Mouse (Mus musculus): ENCODE data around the gene Lrmda.

Gene Lrmda

GRCm38 (mm10) chr14:22228253-22228968 is 208.9 kb downstream of the Lrmda start:
- no peak for DNase-seq (ENCODE audit: low spot score in 2 of 2)

DNA sequence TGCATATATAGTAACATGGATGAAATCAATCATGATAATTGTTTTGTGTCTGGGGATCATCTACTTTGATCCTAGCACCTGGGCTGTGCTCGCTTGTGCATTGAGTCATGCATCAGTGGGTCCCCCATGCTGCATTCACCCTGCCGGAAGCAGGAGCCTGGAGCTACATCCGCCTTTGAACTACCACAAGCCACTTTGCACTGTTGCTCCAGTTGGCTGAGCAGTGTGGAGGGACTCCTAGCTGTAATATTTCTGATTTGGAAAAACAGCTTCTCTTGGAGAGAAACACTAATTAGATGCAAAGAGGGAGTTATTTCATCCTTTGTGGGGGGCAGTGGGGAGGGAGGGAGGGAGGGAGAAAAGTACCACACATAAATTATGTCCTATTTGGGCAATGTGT is 220.8 kb downstream of the Lrmda start:
- DNase-seq (ENCODE audit: low spot score in 2 of 2), result no peak

DNA sequence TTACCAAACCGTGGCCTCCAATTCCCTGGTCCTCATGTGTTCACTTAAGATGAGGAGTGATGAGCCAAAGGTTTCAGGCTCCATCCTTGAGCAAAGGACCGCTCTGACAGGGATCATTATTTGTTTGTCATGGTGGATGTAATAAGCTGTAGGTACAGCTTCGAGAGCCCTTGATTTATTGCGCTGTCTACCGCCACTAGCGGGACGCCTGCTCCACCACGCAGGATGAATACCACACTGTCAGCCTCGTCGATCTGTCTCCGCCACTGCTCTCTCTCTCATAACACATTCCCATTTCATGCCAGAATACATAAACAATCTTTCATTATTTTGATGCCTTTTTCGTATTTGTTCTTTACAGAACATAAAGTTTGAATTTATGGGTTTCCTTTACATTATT is 235.9 kb downstream of the Lrmda start:
- no peak for DNase-seq (ENCODE audit: low spot score in 2 of 2)

- DNase-seq (ENCODE audit: low spot score in 2 of 2), result no peak
Observed at GRCm38 (mm10) chr14:22256274-22256673, 236.8 kb downstream of the Lrmda start.

DNA sequence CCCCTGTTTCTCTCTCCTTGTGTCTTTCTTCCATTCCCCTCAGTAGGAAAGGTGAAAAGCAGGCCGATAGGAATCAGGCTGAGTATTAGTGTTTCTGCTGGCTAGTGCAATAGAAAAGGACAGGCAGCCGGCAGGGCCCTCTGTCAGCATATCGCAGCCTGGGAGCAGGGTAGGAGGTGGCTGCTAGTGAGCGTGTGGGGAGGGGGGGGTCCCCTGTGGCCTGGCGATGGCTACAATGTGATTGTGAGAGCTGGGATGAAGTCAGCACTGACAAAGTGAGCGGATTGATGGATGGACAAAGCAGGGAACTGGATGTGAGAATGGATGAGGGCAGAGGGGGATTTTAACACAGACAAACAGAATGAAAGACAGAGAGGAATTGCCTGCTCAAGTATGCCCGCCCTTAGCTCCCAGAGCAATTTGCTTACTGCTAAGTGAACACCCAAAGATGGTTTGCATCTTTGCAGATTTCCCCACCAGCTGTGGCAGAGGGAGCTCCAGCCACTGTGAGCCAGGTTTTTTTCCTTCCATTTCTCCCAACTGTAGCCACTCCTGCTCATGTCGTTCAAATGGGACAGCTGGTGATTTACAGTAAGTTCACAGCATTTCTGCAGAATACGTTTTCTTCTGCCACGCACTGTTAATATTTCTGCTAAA is 240.0 kb downstream of the Lrmda start:
- DNase-seq (ENCODE audit: low spot score in 2 of 2), result no peak

GRCm38 (mm10) chr14:22260033-22260419 is 240.5 kb downstream of the Lrmda start:
- no peak for DNase-seq (ENCODE audit: low spot score in 2 of 2)

DNA sequence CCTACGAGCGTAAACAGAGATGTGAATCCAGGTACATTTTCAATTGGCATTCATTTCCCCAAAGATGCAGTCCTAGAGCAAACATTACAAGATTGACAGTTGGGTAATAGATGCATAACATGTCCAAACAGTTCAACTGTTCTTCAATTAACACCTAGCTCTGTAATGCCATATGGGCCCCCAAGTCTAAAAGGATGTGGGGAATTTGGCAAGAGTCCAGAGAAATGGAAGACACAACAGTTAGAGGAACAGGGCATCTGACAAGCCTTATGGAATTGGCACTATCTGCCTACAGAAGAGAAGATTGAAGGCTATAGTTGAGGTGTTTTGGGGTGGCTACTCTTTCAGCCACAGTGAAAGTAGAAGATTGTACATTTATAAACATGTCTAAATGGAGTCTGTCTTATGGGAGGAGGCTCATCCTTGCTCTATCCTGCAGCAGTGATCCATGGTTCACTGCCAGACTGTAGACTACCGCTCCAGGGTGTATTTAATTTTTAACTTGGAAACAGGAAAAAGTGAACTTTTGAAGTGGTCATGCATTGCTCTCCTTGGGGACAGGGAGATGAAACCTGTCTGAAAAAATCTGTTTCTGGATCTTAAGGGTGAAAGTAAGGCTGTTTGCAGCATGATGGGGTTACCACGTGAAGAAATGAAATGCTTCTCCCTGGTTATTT is 245.9 kb downstream of the Lrmda start:
- no peak for DNase-seq (ENCODE audit: low spot score in 2 of 2)

DNA sequence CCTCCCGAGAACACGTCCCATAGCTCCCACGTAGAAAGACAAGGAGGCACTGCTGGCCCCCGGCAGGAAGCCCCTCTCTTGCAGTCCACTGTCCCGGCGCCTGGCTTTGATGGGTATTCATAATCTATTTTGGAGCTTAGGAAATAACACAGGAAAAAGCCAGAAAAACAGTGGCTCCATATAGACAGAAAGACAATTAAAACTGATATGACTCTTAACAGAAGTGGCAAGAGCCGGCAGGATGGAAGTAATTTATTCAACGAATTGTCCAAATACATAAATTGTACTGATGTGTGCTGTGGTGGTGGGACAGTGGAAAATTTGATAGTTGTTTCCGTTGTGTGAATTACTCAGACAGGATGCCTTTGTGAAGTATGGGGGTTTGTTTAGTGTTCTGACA is 250.3 kb downstream of the Lrmda start:
- no peak for DNase-seq (ENCODE audit: low spot score in 2 of 2)

DNA sequence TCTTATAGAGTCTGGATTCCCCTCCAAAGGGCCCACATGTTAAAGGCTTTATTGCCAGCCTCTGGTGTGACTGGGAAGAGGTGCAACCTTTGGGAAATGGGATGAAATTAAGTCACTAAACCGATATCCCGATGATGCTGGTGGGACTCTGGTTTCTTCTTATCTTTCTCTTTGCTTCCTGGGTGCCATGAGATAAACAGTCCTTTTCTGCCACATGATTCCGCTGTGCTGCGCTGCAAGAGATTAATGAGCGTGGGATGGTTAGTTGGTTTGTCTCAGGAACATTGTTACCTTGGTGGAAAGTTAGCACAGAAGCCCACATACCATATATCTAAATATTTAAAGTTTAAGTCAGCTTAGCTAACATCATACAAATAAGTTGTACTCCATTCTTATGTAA is 258.5 kb downstream of the Lrmda start:
- no peak for DNase-seq (ENCODE audit: low spot score in 2 of 2)

- no peak for DNase-seq (ENCODE audit: low spot score in 2 of 2)
Observed at GRCm38 (mm10) chr14:22279591-22279990, 260.1 kb downstream of the Lrmda start.

DNA sequence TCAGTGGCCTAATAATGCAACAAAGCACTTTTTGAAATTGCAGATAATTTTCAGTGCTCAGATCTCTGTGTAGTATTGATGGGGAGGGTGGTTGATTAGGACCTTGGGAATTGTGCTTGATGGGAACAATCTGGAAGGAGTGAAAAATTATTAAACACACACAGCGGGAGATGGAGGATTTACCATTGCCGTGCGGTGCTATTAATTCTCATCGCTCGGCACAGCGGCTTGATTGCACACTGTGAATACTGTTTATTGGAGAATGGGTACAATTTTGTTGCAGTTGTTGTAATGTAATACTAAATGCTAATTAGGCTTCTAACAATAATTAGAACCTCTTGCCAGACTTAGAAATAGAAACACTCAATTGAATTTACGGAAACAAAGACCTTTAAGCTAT is 262.1 kb downstream of the Lrmda start:
- DNase-seq (ENCODE audit: low spot score in 2 of 2), result no peak

DNA sequence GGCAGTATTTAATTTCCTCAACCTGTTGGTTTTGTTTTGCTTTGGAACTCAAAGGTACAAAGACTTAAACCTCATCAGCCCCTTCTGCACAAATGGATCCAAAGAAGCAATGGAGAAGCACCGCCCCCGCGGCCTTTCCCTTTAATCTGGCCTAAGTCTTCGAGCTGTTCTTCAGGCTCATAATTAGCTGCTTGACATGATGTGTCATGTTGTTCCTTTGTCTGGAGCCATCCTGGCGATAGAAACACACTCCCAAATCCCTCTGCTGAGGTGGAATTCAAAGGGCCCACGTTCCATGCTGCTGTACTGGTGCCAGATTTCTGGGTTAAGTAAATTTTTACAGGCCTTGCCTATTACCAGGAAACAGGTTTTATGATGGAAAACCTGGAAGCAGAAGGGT is 263.3 kb downstream of the Lrmda start:
- DNase-seq (ENCODE audit: low spot score in 2 of 2), result no peak

GRCm38 (mm10) chr14:22283722-22284121 is 264.2 kb downstream of the Lrmda start:
- DNase-seq (ENCODE audit: low spot score in 2 of 2), result no peak

- DNase-seq (ENCODE audit: low spot score in 2 of 2), result no peak
Observed at GRCm38 (mm10) chr14:22284823-22285517, 265.5 kb downstream of the Lrmda start.

GRCm38 (mm10) chr14:22285826-22286225 is 266.3 kb downstream of the Lrmda start:
- DNase-seq (ENCODE audit: low spot score in 2 of 2), result no peak

DNA sequence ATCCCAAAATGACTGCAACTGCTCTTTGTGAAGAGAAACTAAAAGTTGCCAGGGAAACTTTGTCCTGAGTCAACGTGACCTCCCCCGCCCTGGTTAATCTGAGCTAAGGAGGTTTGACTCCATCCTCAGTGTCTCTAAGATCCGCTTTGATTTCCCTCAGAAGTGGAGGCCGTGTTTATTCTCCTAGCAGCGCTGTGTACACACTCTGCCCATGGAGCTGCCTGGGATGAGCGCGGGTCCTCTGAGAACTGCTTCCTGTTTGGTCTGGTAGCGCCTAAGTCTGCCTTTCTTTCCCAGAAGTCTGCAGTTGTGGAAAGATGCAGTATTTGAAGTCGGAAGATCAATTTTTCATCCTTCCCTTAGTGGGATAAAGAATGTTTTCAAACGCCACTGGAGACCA is 268.7 kb downstream of the Lrmda start:
- no peak for DNase-seq (ENCODE audit: low spot score in 2 of 2)

GRCm38 (mm10) chr14:22289380-22289922 is 269.9 kb downstream of the Lrmda start:
- no peak for DNase-seq (ENCODE audit: low spot score in 2 of 2)

- no peak for DNase-seq (ENCODE audit: low spot score in 2 of 2)
Observed at GRCm38 (mm10) chr14:22294371-22294770, 274.9 kb downstream of the Lrmda start.

GRCm38 (mm10) chr14:22296655-22297239 is 277.2 kb downstream of the Lrmda start:
- no peak for DNase-seq (ENCODE audit: low spot score in 2 of 2)

- DNase-seq (ENCODE audit: low spot score in 2 of 2), result no peak
Observed at GRCm38 (mm10) chr14:22306759-22307158, 287.2 kb downstream of the Lrmda start.

GRCm38 (mm10) chr14:22308059-22308458 is 288.5 kb downstream of the Lrmda start:
- DNase-seq (ENCODE audit: low spot score in 2 of 2), result no peak

DNA sequence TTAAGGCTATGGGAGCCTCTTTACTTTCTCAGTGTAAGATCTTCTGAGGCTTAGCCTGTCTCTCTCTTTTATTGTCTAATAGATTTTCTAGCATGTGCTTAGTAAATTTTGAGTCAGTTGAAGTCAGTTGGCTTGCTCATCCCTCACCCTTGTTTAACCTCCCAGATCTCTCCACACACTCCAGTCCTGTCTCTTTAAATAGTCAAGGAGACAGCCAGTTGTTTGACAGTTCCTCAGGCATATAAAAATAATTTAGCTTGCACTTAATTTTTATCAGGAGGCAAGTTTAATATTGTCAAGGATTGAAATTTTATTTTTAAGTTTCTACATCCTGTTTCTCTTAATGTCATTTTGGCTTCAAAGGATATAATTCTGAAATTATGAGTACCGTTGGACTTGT is 303.5 kb downstream of the Lrmda start:
- no peak for DNase-seq (ENCODE audit: low spot score in 2 of 2)

Measured in right cerebral cortex, adult 2 months (tissue).